Mouse (Mus musculus): Measurements from ENCODE around the gene Adprh. TPM values are rescaled to one million over a fixed set of nuclear protein-coding genes. Genes with fewer than 3 reads are reported as not detected.

Adprh gene
- total RNA-seq (2021): 10 to 100 TPM; 23.4 to 25.2 TPM
- 21.0 and 27.9 TPM in 2 replicates for polyA plus RNA-seq (2012; rRNA removed)
- long read RNA-seq, transcript Adprh-201 (4 exons, 2,966 nt): major isoform, 64 of 71 reads
- long read RNA-seq, partial matches to known transcripts: 6 of 71 reads
- long read RNA-seq, other reads (novel, unspliced or antisense): 1 of 71 reads

DNA sequence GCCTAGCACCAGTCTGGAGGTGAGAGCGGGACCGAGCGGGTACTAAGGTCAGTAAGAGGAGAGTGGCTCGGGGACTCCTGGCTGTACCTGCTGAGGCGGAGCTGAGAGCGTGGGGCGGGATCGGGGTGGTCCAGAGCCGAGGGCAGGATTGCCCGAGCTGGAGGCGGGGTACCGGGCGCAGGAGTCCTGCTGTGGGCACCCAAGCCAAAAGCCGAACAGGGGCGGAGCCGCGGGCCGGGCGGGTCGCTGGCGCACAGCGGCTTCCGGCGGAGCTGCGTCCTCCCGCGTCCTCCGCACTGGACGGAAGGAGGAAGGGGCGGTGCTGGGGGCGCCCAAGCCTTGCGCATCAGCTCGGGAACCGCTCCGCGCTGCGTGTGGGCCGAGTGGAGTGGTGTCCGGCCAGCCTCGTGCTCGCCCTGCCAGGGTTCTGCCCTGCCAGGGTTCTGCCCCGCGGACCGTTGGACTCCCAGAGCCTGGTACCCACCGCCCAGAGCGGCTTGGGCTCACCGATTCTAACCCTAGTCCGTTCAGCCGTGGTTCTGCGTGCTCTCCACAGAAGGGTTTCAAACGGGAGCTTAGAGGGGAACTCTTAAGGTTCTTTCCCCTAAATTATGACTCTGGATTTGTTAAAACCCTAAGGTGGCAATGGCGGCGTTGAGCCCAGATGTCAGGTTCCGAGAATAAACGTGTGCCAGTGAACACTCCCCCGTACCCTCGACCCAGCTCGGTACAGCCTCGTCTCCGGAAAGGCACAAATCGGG lies at the start of gene Adprh:
Gene Adprh, minus strand, starts transcription at position 262 of the 761 bp plus-strand sequence.
- peak; percentile 96 to 97 for DNase-seq
- Histone ChIP-seq H3K4me1 (ENCODE audit: control insufficient read depth, insufficient read depth, low read length) (no peaks in the 10 kb centered on the region; the same call in 1 of the 2 replicates), H3K79me2 (replicated peaks; ENCODE audit: control insufficient read depth, insufficient read depth, low read length) (no peaks in the 10 kb centered on the region), H3K36me3 (ENCODE audit: control insufficient read depth, insufficient read depth, low read length) (no peaks in the 10 kb centered on the region), H3K27me3 (ENCODE audit: control insufficient read depth, insufficient read depth, low read length) (no peaks in the 10 kb centered on the region), H3K27ac (peak within 1 kb of the TSS; percentile 97), H3K9ac (ENCODE audit: low read depth, low read length) (peak within 1 kb of the TSS; percentile 98), H3K4me3 (peak within 1 kb of the TSS; percentile 85)
- WGBS: under 1% methylated on average over 59 of the region's 61 CpGs
- intact Hi-C loops (cut with DNase I): loop anchor here (1.0 to 2.0 kb wide), 3 partner anchors 20 to 105 kb away; partner anchors contain the start of genes Gm21987 and Pla1a
- TF ChIP-seq EP300 (IDR thresholded peaks at IDR 0.05; ENCODE audit: insufficient read depth, low read depth, low read length): 0 out of 2 replicates have a peak, but pooled peaks have one; percentile 13
- TF ChIP-seq CTCF (IDR thresholded peaks at IDR 0.05): peak; percentile 25
- peak; percentile 96 for TF ChIP-seq POLR2A (IDR thresholded peaks at IDR 0.05; ENCODE audit: insufficient read depth, low read depth, low read length)

DNA sequence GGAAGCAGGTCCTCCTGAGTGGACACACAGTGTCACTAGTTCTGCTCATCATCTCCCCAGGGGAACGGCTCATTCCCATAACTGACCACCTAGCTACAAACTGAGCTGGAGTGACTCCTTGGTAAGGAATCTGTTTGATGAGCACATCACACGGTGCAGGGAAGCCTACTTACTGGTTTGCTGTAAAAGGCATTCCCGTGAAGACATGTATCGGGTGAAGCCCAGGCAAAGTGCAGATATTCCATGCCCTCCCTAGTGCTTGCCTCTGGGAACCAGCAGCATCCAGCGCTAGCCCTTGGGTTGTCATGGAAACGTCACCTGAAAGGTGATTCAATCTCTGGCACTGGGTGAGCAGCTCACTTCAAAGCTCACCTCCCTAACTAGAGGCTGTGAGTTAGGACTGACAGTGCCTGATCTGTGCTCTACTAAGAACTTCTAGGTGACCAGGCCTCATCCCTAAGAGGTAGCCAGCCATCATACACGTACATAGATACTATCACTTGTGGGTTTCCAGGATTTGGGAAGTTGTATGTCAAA lies 44.2 kb upstream of the Adprh start:
- H3K27me3 ChIP-seq (ENCODE audit: control insufficient read depth, insufficient read depth, low read length): no peaks in the 10 kb centered on the region
- no peaks in the 10 kb centered on the region for H3K4me1 ChIP-seq (ENCODE audit: control insufficient read depth, insufficient read depth, low read length)
- TF ChIP-seq CTCF (IDR thresholded peaks at IDR 0.05) (no peak), EP300 (IDR thresholded peaks at IDR 0.05; ENCODE audit: insufficient read depth, low read depth, low read length) (no peak), POLR2A (IDR thresholded peaks at IDR 0.05; ENCODE audit: insufficient read depth, low read depth, low read length) (no peak)
- no peaks in the 10 kb centered on the region for H3K79me2 ChIP-seq (replicated peaks; ENCODE audit: control insufficient read depth, insufficient read depth, low read length)
- H3K27ac ChIP-seq: no peak overlapping the region
- no peak overlapping the region for H3K4me3 ChIP-seq
- intact Hi-C loops (cut with DNase I): no loop called here
- no peaks in the 10 kb centered on the region for H3K36me3 ChIP-seq (ENCODE audit: control insufficient read depth, insufficient read depth, low read length)
- WGBS: 81% methylated on average over 7 of the region's 7 CpGs
- H3K9ac ChIP-seq (ENCODE audit: low read depth, low read length): no peak overlapping the region
- DNase-seq: no peak

DNA sequence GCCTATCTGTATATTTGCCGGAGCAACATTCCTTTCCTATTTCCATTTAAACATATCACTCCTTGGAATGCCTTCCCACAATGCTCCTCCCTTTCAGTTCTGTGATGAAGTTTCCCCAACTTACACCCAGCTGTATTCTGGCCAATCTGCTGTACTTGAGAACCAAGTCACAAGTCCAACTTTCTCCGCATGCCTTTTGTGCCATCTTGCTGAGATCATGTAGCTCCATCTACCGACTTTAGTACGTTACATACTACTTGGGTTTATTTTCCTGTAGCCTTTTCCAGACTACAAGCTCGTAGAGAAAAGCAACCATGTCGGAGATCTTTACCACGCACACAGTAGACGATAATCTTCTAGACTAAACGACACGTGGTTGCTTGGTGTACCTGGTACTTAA lies 41.4 kb upstream of the Adprh start:
- peak; percentile 48 for TF ChIP-seq CTCF (IDR thresholded peaks at IDR 0.05)
- no peak for TF ChIP-seq EP300 (IDR thresholded peaks at IDR 0.05; ENCODE audit: insufficient read depth, low read depth, low read length)
- TF ChIP-seq POLR2A (IDR thresholded peaks at IDR 0.05; ENCODE audit: insufficient read depth, low read depth, low read length): no peak
- Histone ChIP-seq H3K36me3 (ENCODE audit: control insufficient read depth, insufficient read depth, low read length) (no peaks in the 10 kb centered on the region), H3K4me3 (no peak overlapping the region), H3K79me2 (replicated peaks; ENCODE audit: control insufficient read depth, insufficient read depth, low read length) (no peaks in the 10 kb centered on the region), H3K27ac (no peak overlapping the region), H3K27me3 (ENCODE audit: control insufficient read depth, insufficient read depth, low read length) (no peaks in the 10 kb centered on the region), H3K9ac (ENCODE audit: low read depth, low read length) (no peak overlapping the region), H3K4me1 (ENCODE audit: control insufficient read depth, insufficient read depth, low read length) (no peaks in the 10 kb centered on the region)
- WGBS: 62% methylated on average over 10 of the region's 10 CpGs
- DNase-seq: no peak
- intact Hi-C loops (cut with DNase I): no loop called here

DNA sequence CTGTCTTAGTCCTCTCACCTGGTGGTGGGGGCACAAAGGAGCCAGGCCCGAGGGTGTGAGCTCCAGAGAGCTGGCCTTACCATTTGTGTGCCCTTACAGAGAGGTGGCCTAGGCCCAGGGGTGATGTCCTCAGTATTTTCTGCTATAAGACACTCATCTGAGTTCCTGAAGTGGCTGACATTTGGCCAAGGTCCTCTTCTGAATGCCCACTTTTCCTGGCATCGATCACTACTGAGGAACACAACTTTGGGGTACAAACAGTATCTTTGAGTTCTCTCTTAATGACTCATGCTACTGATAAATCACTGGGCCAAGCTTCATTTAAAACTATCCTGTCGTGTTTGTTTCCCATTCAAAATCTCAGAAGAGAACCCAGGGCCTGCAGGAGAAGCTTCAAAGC lies 40.0 kb upstream of the Adprh start:
- H3K27me3 ChIP-seq (ENCODE audit: control insufficient read depth, insufficient read depth, low read length): no peaks in the 10 kb centered on the region
- intact Hi-C loops (cut with DNase I): no loop called here
- H3K27ac ChIP-seq: no peak overlapping the region
- H3K9ac ChIP-seq (ENCODE audit: low read depth, low read length): no peak overlapping the region
- H3K4me3 ChIP-seq: no peak overlapping the region
- 79% methylated on average over 3 of the region's 3 CpGs for WGBS
- no peaks in the 10 kb centered on the region for H3K36me3 ChIP-seq (ENCODE audit: control insufficient read depth, insufficient read depth, low read length)
- H3K79me2 ChIP-seq (replicated peaks; ENCODE audit: control insufficient read depth, insufficient read depth, low read length): no peaks in the 10 kb centered on the region
- TF ChIP-seq EP300 (IDR thresholded peaks at IDR 0.05; ENCODE audit: insufficient read depth, low read depth, low read length) (no peak), CTCF (IDR thresholded peaks at IDR 0.05) (no peak), POLR2A (IDR thresholded peaks at IDR 0.05; ENCODE audit: insufficient read depth, low read depth, low read length) (no peak)
- no peak for DNase-seq
- no peaks in the 10 kb centered on the region for H3K4me1 ChIP-seq (ENCODE audit: control insufficient read depth, insufficient read depth, low read length)

DNA sequence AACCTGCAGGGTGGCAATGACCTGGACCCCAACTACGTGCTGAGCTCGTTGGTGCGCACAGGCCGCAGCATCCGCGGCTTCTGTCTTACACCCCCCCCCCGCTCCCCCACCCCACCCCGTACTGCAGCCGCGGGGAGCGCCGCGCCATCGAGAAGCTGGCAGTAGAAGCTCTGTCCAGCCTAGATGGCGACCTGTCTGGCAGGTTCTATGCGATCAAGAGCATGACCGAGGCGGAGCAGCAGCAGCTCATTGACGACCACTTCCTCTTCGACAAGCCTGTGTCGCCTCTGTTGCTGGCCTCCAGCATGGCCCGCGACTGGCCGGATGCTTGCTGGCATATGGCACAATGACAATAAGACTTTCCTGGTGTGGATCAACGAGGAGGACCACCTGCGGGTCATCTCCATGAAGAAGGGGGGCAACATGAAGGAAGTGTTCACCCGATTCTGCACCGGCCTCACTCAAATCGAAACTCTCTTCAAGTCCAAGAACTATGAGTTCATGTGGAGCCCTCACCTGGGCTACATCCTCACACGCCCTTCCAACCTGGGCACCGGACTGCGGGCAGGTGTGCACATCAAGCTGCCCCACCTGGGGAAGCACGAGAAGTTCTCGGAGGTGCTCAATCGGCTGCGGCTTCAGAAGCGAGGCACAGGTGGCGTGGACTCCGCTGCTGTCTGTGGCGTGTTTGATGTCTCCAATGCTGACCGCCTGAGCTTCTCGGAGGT lies 31.2 kb upstream of the Adprh start:
- peak overlapping the region; percentile 52 for H3K4me3 ChIP-seq
- no peak overlapping the region; the same call in 1 of the 2 replicates for H3K9ac ChIP-seq (ENCODE audit: low read depth, low read length)
- no peaks in the 10 kb centered on the region; the same call in 1 of the 2 replicates for H3K4me1 ChIP-seq (ENCODE audit: control insufficient read depth, insufficient read depth, low read length)
- peak; percentile 8 to 26 for DNase-seq
- no peak overlapping the region for H3K27ac ChIP-seq
- no peaks in the 10 kb centered on the region for H3K27me3 ChIP-seq (ENCODE audit: control insufficient read depth, insufficient read depth, low read length)
- TF ChIP-seq CTCF (IDR thresholded peaks at IDR 0.05) (no peak), POLR2A (IDR thresholded peaks at IDR 0.05; ENCODE audit: insufficient read depth, low read depth, low read length) (no peak), EP300 (IDR thresholded peaks at IDR 0.05; ENCODE audit: insufficient read depth, low read depth, low read length) (no peak)
- WGBS: 31% methylated on average over 42 of the region's 42 CpGs
- H3K36me3 ChIP-seq (ENCODE audit: control insufficient read depth, insufficient read depth, low read length): no peaks in the 10 kb centered on the region
- no peaks in the 10 kb centered on the region for H3K79me2 ChIP-seq (replicated peaks; ENCODE audit: control insufficient read depth, insufficient read depth, low read length)
- intact Hi-C loops (cut with DNase I): loop anchor here (2.0 to 10.0 kb wide), 3 partner anchors 86 to 489 kb away; no protein-coding TSS in a partner anchor

Data from heart, adult 2 months (tissue).